Mouse (Mus musculus) midbrain, embryonic 16.5 days (tissue): ENCODE results near the gene Mboat1. TPM values are rescaled to one million over a fixed set of nuclear protein-coding genes. Genes with fewer than 3 reads are reported as not detected.
A peak's percentile ranks its signal among the peaks of the same experiment; 100 is the strongest.

Experiments
- ATAC-seq: fragments of 200-750 bp; cut with Nextera tagmentation; 2 replicates; pipeline ENCODE4 v1.8.0; 2017; ENCODE audit warnings: moderate TSS enrichment
- H3K27ac ChIP-seq: fragments of 300-500 bp; sonication (generic); 2 replicates; pipeline ENCODE4 v1.5.1; 2014; ENCODE audit warnings: mild to moderate bottlenecking, low read length, mixed read lengths
- H3K27me3 ChIP-seq: fragments of 300-500 bp; sonication (generic); 2 replicates; pipeline ENCODE4 v1.6.1; 2014; ENCODE audit warnings: low read depth, low read length, mixed read lengths; ENCODE audit not compliant: control insufficient read depth, insufficient read depth
- H3K36me3 ChIP-seq: fragments of 300-500 bp; sonication (generic); 2 replicates; pipeline ENCODE4 v1.6.1; 2014; ENCODE audit warnings: mild to moderate bottlenecking, low read length, moderate library complexity, mixed read lengths; ENCODE audit not compliant: control insufficient read depth, insufficient read depth
- H3K4me1 ChIP-seq: fragments of 300-500 bp; sonication (generic); 2 replicates; pipeline ENCODE4 v1.6.1; 2014; ENCODE audit warnings: mild to moderate bottlenecking, low read length, mixed read lengths; ENCODE audit not compliant: control insufficient read depth, insufficient read depth
- H3K4me2 ChIP-seq: fragments of 300-500 bp; sonication (generic); 2 replicates; pipeline ENCODE4 v1.6.1; 2014; ENCODE audit warnings: mild to moderate bottlenecking, low read length, mixed read lengths
- H3K4me3 ChIP-seq: fragments of 300-500 bp; sonication (generic); 2 replicates; pipeline ENCODE4 v1.5.1; 2014; ENCODE audit warnings: low read depth, mild to moderate bottlenecking, low read length, moderate library complexity, mixed read lengths
- H3K9ac ChIP-seq: fragments of 300-500 bp; sonication (generic); 2 replicates; pipeline ENCODE4 v1.6.1; 2014; ENCODE audit warnings: low read depth, low read length, mixed read lengths
- H3K9me3 ChIP-seq: fragments of 300-500 bp; sonication (generic); replicated peaks from 2 replicates; pipeline ENCODE4 v1.6.1; 2014; ENCODE audit warnings: mild to moderate bottlenecking, low read length, mixed read lengths; ENCODE audit not compliant: control insufficient read depth, poor library complexity, severe bottlenecking
- WGBS: fragments of 180-500 bp; shearing (Covaris S2); extraction: QIAGEN DNeasy Blood & Tissue Kit; methylation state at CpG from one replicate; pipeline ENCODE4 v1.1.7; 2014; 5-methylcytosine and 5-hydroxymethylcytosine counted together
- polyA plus RNA-seq: library from polyadenylated mRNA; unstranded; fragments of >200 nt; fragmentation: Nextera tagmentation; extraction: Ambion mirVana; gene quantifications from 2 replicates; pipeline ENCODE4 v1.2.1, GENCODE M21; 2015

Gene Mboat1
- polyA plus RNA-seq, 1 experiment from 2014 or later, result 1.6 TPM

DNA sequence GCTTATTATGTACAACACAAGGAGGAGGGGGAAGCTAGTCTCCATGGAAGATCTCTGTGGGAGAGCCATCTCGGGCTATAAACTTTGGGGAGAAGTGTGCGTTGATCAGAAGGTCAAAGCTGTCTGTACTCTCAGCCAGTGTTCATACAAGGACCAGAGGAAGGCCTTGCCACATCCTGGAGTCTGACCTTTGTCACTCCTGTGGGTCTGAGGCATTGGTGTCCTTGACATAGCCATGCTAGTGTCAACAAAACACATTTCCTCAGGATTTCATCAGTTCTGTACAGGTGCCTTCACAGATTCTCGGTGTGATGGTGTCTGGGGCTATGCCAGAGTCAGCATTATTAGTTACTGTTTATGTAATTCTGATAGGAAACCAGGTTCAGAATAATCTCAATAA is 115.1 kb downstream of the Mboat1 start:
- WGBS, result 88% methylated on average over 3 of the region's 3 CpGs
- H3K4me2 ChIP-seq, result no peak overlapping the region
- no peak overlapping the region for H3K4me3 ChIP-seq

DNA sequence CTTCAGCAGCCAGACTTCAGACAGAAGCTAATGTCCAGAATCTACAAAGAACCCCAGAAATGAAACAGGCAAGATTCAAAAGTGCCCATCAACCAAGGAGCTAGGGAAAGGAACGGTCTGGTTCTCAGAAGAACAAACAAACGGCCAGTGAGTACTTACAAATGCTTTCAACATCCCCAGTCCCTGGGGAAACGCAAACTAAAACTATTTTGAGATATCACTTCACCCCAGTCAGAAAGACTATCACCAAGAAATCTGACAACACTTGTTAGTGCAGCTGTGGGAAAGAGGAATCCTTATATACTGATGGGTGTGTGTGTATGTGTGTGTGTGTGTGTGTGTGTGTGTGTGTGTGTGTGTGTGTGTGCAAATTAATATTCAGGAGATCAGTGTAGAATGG is 116.4 kb downstream of the Mboat1 start:
- Histone ChIP-seq H3K36me3 (no peaks in the 10 kb centered on the region), H3K4me1 (peaks cover 4% of the 10 kb centered on the region; the same call in 1 of the 2 replicates), H3K27me3 (no peaks in the 10 kb centered on the region), H3K27ac (no peak overlapping the region), H3K9ac (no peak overlapping the region), H3K9me3 (no peaks in the 10 kb centered on the region), H3K4me2 (no peak overlapping the region), H3K4me3 (no peak overlapping the region)
- no peak for ATAC-seq
- WGBS, result 56% methylated on average over 3 of the region's 3 CpGs

More for the DNA sequence above, 115.1 kb downstream of the Mboat1 start:
- H3K9me3 ChIP-seq, result no peaks in the 10 kb centered on the region
- no peak for ATAC-seq
- H3K36me3 ChIP-seq, result no peaks in the 10 kb centered on the region
- H3K9ac ChIP-seq, result no peak overlapping the region
- H3K27me3 ChIP-seq, result no peaks in the 10 kb centered on the region
- H3K4me1 ChIP-seq, result peaks cover 4% of the 10 kb centered on the region; the same call in 1 of the 2 replicates
- H3K27ac ChIP-seq, result no peak overlapping the region

DNA sequence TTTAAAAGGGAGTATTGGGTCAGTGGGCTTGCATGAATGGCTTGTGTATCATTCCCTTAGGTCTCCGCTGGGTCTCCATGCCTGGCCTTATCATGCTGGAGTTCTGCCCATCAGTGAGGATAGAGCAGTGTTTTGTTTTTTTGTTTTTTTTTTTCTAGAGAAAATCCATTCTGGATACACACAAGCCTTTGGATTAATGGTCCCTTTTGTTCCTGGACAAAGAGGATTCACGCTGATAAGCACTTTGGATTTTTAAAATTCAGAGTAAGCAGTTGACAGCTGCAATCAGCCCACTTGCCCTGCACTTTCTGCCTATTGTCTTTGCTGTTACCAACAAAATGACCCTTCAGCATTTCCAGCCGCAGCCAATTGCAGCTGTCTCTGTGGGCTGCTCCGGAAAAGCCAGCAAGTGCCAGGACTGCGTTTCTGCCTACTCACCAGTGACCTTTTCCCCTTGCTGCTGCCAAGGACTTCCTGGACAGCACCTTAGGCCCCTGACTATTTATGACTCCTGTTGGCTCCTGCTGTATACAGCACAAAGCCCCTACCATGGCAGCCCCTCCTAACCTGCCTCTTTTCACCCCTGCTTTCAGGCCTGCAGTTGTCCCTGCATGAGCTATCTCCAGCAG is 117.5 kb downstream of the Mboat1 start:
- Histone ChIP-seq H3K4me2 (no peak overlapping the region), H3K27me3 (no peaks in the 10 kb centered on the region), H3K36me3 (no peaks in the 10 kb centered on the region), H3K4me1 (peaks cover 4% of the 10 kb centered on the region; the same call in 1 of the 2 replicates), H3K9me3 (no peaks in the 10 kb centered on the region), H3K27ac (no peak overlapping the region), H3K4me3 (no peak overlapping the region), H3K9ac (no peak overlapping the region)
- WGBS, result 18% methylated on average over 5 of the region's 5 CpGs
- peak; percentile 52; the same call in 1 of the 2 replicates for ATAC-seq

DNA sequence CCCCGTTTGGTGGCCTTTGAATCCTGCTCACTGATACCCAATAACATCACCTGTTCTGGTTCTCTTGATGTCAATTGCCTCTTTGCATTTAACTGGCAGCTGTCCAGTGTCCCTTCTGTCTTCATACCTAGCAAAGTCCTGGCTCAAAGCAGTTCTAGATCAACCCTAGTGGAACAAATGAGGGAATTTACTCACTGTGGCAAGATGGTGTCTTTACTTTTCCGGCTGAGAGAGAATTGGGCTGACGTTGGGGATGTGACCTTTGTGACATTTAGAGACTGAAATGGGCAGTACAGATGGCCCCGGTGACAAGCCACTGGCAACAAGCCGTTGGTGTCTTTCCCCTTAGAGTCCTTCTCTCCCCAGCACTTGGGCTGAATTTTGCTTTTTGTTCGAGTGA is 118.1 kb downstream of the Mboat1 start:
- Histone ChIP-seq H3K36me3 (no peaks in the 10 kb centered on the region), H3K27me3 (no peaks in the 10 kb centered on the region), H3K9ac (no peak overlapping the region), H3K4me3 (no peak overlapping the region), H3K27ac (no peak overlapping the region), H3K4me1 (peaks cover 4% of the 10 kb centered on the region; the same call in 1 of the 2 replicates), H3K4me2 (no peak overlapping the region), H3K9me3 (no peaks in the 10 kb centered on the region)
- WGBS, result 59% methylated on average over 6 of the region's 6 CpGs
- no peak for ATAC-seq

DNA sequence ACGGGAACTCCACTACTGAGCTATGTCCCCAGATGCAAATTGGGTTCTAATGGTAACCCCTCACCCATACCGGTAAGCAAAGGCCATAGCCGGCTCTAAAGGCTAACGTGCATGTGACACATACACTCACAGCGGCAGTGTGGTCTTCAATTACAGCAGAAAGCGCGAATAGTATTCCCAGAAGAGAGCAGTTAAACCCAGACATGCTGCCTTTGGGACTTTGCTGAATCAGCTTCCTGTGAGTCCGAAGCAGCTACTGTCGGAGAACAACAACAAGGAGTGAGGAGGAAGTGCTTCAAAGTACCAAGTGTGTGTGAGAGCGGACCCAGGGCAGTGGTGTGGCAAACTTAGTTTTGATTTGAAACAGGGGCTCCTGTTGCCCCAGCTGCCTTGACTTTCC is 122.5 kb downstream of the Mboat1 start:
- ATAC-seq, result no peak
- no peak overlapping the region for H3K27ac ChIP-seq
- H3K4me2 ChIP-seq, result no peak overlapping the region
- no peak overlapping the region for H3K9ac ChIP-seq
- H3K4me3 ChIP-seq, result no peak overlapping the region
- WGBS, result 67% methylated on average over 10 of the region's 10 CpGs
- H3K4me1 ChIP-seq, result peaks cover 3% of the 10 kb centered on the region; the same call in 1 of the 2 replicates
- H3K27me3 ChIP-seq, result no peaks in the 10 kb centered on the region
- no peaks in the 10 kb centered on the region for H3K36me3 ChIP-seq
- no peaks in the 10 kb centered on the region for H3K9me3 ChIP-seq

DNA sequence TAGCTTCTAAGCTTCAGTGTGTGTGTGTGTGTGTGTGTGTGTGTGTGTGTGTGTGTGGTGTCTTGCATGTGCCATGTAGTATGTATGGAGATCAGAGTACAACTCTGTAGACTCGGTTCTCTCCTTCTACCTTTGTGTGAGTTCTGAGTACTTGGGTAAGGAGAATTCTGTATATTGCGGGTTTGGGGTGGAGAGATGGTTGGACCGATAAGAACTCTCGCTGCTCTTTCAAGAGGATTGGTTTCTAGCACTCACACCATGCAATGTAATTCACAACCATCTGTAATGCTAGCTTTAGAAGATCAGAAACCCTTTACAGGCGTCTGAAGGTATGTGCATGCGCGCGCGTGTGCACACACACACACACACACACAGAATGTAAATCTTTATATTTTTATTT is 123.0 kb downstream of the Mboat1 start:
- H3K36me3 ChIP-seq, result no peaks in the 10 kb centered on the region
- no peak overlapping the region for H3K4me3 ChIP-seq
- no peak overlapping the region for H3K27ac ChIP-seq
- no peak overlapping the region for H3K9ac ChIP-seq
- no peaks in the 10 kb centered on the region for H3K9me3 ChIP-seq
- no peaks in the 10 kb centered on the region for H3K27me3 ChIP-seq
- no peak for ATAC-seq
- H3K4me1 ChIP-seq, result no peaks in the 10 kb centered on the region
- H3K4me2 ChIP-seq, result no peak overlapping the region
- WGBS, result 96% methylated on average over 9 of the region's 9 CpGs

DNA sequence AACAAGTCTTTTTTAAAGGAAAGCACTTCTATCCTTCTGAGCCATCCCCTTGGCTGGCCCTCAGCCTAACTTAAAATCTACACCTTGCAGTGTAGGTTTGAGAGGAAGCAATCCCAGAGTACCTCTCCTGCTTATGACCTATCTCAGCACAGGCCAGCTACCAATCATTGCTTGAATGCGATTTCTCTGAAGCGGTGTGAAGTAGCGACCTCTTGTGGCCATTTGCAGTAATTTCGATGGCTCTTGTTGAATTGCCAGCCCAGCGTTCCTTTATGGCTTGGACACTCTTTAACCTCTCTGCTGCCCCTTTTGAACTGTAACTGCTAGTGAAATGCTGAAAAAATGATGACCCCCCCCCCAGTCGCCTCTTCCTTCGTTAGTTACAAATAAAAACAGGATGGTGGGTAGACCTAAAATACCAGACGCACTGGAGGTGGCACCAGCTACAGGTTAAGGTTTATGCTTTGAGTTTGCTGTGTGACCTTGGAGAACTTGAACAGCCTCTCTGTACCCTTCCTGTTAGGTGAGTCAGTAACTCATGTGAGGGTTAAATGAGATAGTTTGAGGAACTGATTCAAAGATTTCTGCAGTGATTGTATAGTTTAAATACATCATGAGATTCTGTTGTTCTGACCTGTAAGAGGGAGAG is 123.7 kb downstream of the Mboat1 start:
- H3K4me1 ChIP-seq, result no peaks in the 10 kb centered on the region
- H3K27me3 ChIP-seq, result no peaks in the 10 kb centered on the region
- H3K9ac ChIP-seq, result no peak overlapping the region
- no peaks in the 10 kb centered on the region for H3K9me3 ChIP-seq
- ATAC-seq, result peak; percentile 78
- no peak overlapping the region for H3K4me3 ChIP-seq
- WGBS, result 13% methylated on average over 8 of the region's 8 CpGs
- no peaks in the 10 kb centered on the region for H3K36me3 ChIP-seq
- H3K27ac ChIP-seq, result no peak overlapping the region
- H3K4me2 ChIP-seq, result no peak overlapping the region

DNA sequence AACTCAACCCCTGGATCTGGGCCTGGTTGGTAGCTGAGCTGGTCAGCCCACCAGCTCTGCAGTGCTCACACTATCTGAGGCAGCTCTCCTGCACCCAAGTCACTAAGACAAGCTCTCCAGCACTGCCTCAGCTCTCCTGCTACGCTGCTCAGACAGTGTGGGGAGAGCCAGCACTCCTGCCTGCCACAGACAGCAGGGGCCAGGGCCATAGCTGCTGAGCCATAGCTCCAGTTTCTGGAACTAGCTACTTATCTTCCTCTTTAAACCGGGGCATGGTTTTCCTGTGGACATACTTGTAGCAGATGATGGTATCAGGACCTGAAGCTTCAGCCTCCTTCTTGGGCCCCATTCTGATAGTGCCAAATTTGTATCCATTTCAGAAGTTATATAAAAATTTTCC is 127.4 kb downstream of the Mboat1 start:
- 83% methylated on average over 2 of the region's 2 CpGs for WGBS
- Histone ChIP-seq H3K4me1 (no peaks in the 10 kb centered on the region), H3K4me2 (no peak overlapping the region), H3K27ac (no peak overlapping the region), H3K9me3 (0 out of 2 replicates have a peak, but pooled peaks cover 3% of the 10 kb centered on the region), H3K4me3 (no peak overlapping the region), H3K36me3 (no peaks in the 10 kb centered on the region), H3K9ac (no peak overlapping the region), H3K27me3 (no peaks in the 10 kb centered on the region)
- no peak for ATAC-seq

DNA sequence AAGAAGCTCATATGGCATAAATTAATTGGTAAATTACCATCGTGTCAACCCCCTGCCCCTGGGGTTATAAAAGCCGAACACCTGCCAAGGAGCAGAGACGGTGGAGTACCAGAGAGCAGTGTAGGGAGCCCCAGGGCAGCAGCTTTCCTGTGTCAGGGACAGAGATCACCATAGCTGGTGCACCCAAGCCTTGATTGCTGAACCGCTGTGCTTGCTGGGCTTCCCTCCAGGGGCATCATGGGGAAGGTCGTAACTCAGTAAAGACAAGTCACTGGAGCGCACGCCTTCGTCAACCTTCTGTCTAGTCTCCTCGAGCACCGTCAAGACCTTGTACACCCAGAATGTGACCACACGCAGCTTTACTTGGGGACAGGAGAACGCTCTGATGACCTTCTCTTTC is 128.0 kb downstream of the Mboat1 start:
- Histone ChIP-seq H3K27me3 (no peaks in the 10 kb centered on the region), H3K36me3 (no peaks in the 10 kb centered on the region), H3K4me2 (no peak overlapping the region), H3K9ac (no peak overlapping the region), H3K27ac (no peak overlapping the region), H3K4me1 (no peaks in the 10 kb centered on the region), H3K9me3 (0 out of 2 replicates have a peak, but pooled peaks cover 3% of the 10 kb centered on the region), H3K4me3 (no peak overlapping the region)
- 81% methylated on average over 12 of the region's 12 CpGs for WGBS
- ATAC-seq, result no peak
